Mouse (Mus musculus) ES-E14 (cell line): ENCODE results near the gene Plcxd2.

Experiments used
- HCFC1 ChIP-seq: IDR thresholded peaks from 2 replicates; pipeline ENCODE4 v1.6.1; 2012; ENCODE audit warnings: low read length, inconsistent platforms, borderline replicate concordance; ENCODE audit not compliant: insufficient read depth
- MAFK ChIP-seq: IDR thresholded peaks from 2 replicates; pipeline ENCODE4 v1.6.1; 2014; ENCODE audit warnings: mild to moderate bottlenecking, low read depth, low read length, inconsistent platforms; ENCODE audit not compliant: insufficient read depth
- ZC3H11A ChIP-seq: IDR thresholded peaks from 2 replicates; pipeline ENCODE4 v1.6.1; 2012; ENCODE audit warnings: low read depth, mild to moderate bottlenecking, inconsistent platforms, low read length, borderline replicate concordance
- ZNF384 ChIP-seq: IDR thresholded peaks from 2 replicates; pipeline ENCODE4 v1.6.1; 2012; ENCODE audit warnings: low read depth, low read length, inconsistent platforms

- TF ChIP-seq HCFC1 (no peak), MAFK (no peak), ZNF384 (no peak), ZC3H11A (no peak)
These were observed 33.8 kb downstream of the Plcxd2 start for GRCm38 (mm10) chr16:45976251-45976650.
